Mouse (Mus musculus) stomach, embryonic 15.5 days (tissue): ENCODE results near the gene Alg3. TPM values are rescaled to one million over a fixed set of nuclear protein-coding genes. Genes with fewer than 3 reads are reported as not detected.

Experiments
- ATAC-seq: fragments of 200-750 bp; cut with Nextera tagmentation; 2 replicates; pipeline ENCODE4 v1.8.0; 2017; ENCODE audit warnings: low read depth, moderate number of reproducible peaks, moderate TSS enrichment; ENCODE audit not compliant: insufficient read depth, low FRiP score
- H3K27ac ChIP-seq: fragments of 300-500 bp; sonication (generic); 2 replicates; pipeline ENCODE4 v1.5.1; 2015; ENCODE audit warnings: mild to moderate bottlenecking, inconsistent platforms
- H3K27me3 ChIP-seq: fragments of 300-500 bp; sonication (generic); replicated peaks from 2 replicates; pipeline ENCODE4 v1.6.1; 2015; ENCODE audit warnings: inconsistent platforms
- H3K36me3 ChIP-seq: fragments of 300-500 bp; sonication (generic); 2 replicates; pipeline ENCODE4 v1.6.1; 2015; ENCODE audit warnings: inconsistent platforms
- H3K4me1 ChIP-seq: fragments of 300-500 bp; sonication (generic); 2 replicates; pipeline ENCODE4 v1.6.1; 2015; ENCODE audit warnings: inconsistent platforms
- H3K4me2 ChIP-seq: fragments of 300-500 bp; sonication (generic); 2 replicates; pipeline ENCODE4 v1.6.1; 2015; ENCODE audit warnings: mild to moderate bottlenecking, inconsistent platforms
- H3K4me3 ChIP-seq: fragments of 300-500 bp; sonication (generic); replicated peaks from 2 replicates; pipeline ENCODE4 v1.5.1; 2015; ENCODE audit warnings: inconsistent platforms
- H3K9ac ChIP-seq: fragments of 300-500 bp; sonication (generic); 2 replicates; pipeline ENCODE4 v1.6.1; 2015; ENCODE audit warnings: inconsistent platforms
- H3K9me3 ChIP-seq: fragments of 300-500 bp; sonication (generic); 2 replicates; pipeline ENCODE4 v1.6.1; 2016; ENCODE audit warnings: inconsistent platforms
- WGBS: fragments of 180-500 bp; shearing (Covaris S2); methylation state at CpG from one replicate; pipeline ENCODE4 v1.1.7; 2015; 5-methylcytosine and 5-hydroxymethylcytosine counted together
- polyA plus RNA-seq: library from polyadenylated mRNA; unstranded; fragments of >200 nt; fragmentation: Nextera tagmentation; extraction: Ambion mirVana; gene quantifications from 2 replicates; pipeline ENCODE4 v1.2.1, GENCODE M21; 2015

Alg3 gene
- polyA plus RNA-seq, 1 experiment from 2014 or later = 38.3 TPM

DNA sequence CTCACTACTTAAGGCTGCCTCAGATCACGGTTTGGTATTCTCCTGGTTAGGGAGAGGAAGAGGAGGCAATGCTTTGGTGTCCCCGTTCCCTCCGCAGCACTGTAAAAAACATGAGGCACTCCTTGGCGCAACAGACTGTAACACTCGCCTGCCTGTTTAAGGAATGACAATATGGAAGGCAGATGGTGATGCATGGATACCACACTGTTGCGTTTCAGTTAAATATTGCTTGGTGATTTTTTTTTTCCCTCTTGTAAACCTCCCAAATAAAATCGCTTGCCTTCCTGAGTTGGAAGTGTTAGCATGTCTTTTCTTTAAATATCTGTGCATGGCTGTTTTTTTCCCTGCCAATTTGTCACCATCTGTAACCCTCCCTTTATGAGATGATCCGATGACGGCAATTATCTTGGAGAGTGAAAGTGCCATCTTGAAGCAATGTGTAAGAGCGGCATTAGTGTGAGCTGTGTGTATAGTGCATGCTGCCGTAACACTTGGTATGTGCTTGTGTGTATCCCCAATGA lies 17.4 kb upstream of the Alg3 start:
- peaks cover 8% of the 10 kb centered on the region; the same call in 1 of the 2 replicates for H3K4me1 ChIP-seq
- no peaks in the 10 kb centered on the region for H3K36me3 ChIP-seq
- H3K4me2 ChIP-seq = no peak overlapping the region
- no peak overlapping the region for H3K4me3 ChIP-seq
- no peak overlapping the region for H3K9ac ChIP-seq
- no peaks in the 10 kb centered on the region for H3K9me3 ChIP-seq
- 54% methylated on average over 11 of the region's 11 CpGs for WGBS
- ATAC-seq = no peak
- H3K27ac ChIP-seq = no peak overlapping the region
- peaks cover 12% of the 10 kb centered on the region; the same call in 1 of the 2 replicates for H3K27me3 ChIP-seq

DNA sequence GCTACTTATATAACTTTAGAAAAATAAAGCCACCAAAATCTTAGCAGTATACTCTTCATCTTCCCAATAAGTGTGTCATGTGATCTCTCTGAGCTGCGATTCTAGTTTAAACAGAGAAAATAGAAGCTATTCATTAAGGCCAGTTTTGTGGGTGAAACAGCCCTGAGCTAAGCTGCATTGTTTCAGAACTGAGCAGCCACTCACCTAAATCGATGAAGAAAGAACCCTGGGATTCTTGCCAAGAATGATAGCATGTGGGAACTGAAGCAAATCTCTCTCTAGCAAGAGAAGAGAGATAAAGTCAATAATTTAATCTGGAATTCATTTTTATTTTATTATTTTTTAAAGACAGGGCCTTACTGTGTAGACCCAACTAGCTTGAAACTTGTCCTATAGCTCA lies 11.7 kb upstream of the Alg3 start:
- 52% methylated on average over 2 of the region's 2 CpGs for WGBS
- Histone ChIP-seq H3K4me3 (no peak overlapping the region), H3K4me2 (no peak overlapping the region), H3K9me3 (no peaks in the 10 kb centered on the region), H3K4me1 (peaks cover 24% of the 10 kb centered on the region), H3K36me3 (no peaks in the 10 kb centered on the region), H3K27ac (no peak overlapping the region), H3K27me3 (peaks cover 32% of the 10 kb centered on the region), H3K9ac (no peak overlapping the region)
- no peak for ATAC-seq

GRCm38 (mm10) chr16:20621991-20622685 lies 10.6 kb upstream of the Alg3 start:
- H3K27me3 ChIP-seq = peaks cover 32% of the 10 kb centered on the region
- WGBS = under 1% methylated on average over 37 of the region's 37 CpGs
- peak overlapping the region; percentile 97 for H3K4me2 ChIP-seq
- H3K4me3 ChIP-seq = peak overlapping the region; percentile 67
- H3K9ac ChIP-seq = 0 out of 2 replicates have a peak overlapping the region, but pooled peaks have one; percentile 20
- H3K9me3 ChIP-seq = no peaks in the 10 kb centered on the region
- no peaks in the 10 kb centered on the region for H3K36me3 ChIP-seq
- 0 out of 2 replicates have a peak overlapping the region, but pooled peaks have one; percentile 14 for H3K27ac ChIP-seq
- H3K4me1 ChIP-seq = peaks cover 24% of the 10 kb centered on the region
- ATAC-seq = peak; percentile 28; the same call in 1 of the 2 replicates

- Histone ChIP-seq H3K9ac (peak within 1 kb of the TSS; percentile 45; the same call in 1 of the 2 replicates), H3K27ac (peak within 1 kb of the TSS; percentile 14; the same call in 1 of the 2 replicates), H3K27me3 (peaks cover 32% of the 10 kb centered on the region), H3K9me3 (no peaks in the 10 kb centered on the region), H3K4me2 (peak within 1 kb of the TSS; percentile 97), H3K36me3 (no peaks in the 10 kb centered on the region), H3K4me1 (peaks cover 24% of the 10 kb centered on the region), H3K4me3 (peak within 1 kb of the TSS; percentile 67)
- ATAC-seq = peak; percentile 50; the same call in 1 of the 2 replicates
- 1% methylated on average over 71 of the region's 92 CpGs for WGBS
Observed at GRCm38 (mm10) chr16:20621191-20621990, 9.9 kb upstream of the Alg3 start, which contains the start of gene Camk2n2. Gene Camk2n2, minus strand, starts transcription at chr16:20621287.

DNA sequence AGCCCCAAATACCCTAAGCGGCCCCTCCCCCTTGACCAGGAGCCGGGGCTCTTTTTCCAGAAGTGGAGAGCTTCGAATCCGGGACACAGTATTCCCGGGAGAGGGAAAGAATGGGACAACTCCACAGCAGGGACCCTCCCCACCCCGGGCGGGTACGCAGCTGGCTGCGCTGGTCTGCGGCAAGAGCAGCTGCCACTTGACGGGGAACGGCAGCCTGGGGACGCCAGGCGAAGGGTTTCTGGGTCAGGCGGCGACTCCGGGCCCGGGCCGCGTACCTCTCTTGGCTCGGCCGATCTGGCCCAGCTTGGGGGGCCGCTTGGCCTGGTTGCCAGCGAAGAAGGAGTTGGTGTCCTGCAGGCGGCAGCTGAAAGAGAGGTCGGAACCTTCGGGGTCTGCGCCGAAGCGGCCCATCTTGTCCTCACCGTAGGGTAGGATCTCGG lies 9.2 kb upstream of the Alg3 start:
- Histone ChIP-seq H3K36me3 (no peaks in the 10 kb centered on the region), H3K27me3 (peaks cover 32% of the 10 kb centered on the region), H3K4me2 (peak overlapping the region; percentile 97), H3K9ac (peak overlapping the region; percentile 10; the same call in 1 of the 2 replicates), H3K27ac (no peak overlapping the region), H3K9me3 (no peaks in the 10 kb centered on the region), H3K4me3 (peak overlapping the region; percentile 67), H3K4me1 (peaks cover 24% of the 10 kb centered on the region)
- 0% methylated on average over 32 of the region's 32 CpGs for WGBS
- no peak for ATAC-seq

- H3K9ac ChIP-seq = no peak overlapping the region
Observed at GRCm38 (mm10) chr16:20620399-20620735, 8.8 kb upstream of the Alg3 start.

DNA sequence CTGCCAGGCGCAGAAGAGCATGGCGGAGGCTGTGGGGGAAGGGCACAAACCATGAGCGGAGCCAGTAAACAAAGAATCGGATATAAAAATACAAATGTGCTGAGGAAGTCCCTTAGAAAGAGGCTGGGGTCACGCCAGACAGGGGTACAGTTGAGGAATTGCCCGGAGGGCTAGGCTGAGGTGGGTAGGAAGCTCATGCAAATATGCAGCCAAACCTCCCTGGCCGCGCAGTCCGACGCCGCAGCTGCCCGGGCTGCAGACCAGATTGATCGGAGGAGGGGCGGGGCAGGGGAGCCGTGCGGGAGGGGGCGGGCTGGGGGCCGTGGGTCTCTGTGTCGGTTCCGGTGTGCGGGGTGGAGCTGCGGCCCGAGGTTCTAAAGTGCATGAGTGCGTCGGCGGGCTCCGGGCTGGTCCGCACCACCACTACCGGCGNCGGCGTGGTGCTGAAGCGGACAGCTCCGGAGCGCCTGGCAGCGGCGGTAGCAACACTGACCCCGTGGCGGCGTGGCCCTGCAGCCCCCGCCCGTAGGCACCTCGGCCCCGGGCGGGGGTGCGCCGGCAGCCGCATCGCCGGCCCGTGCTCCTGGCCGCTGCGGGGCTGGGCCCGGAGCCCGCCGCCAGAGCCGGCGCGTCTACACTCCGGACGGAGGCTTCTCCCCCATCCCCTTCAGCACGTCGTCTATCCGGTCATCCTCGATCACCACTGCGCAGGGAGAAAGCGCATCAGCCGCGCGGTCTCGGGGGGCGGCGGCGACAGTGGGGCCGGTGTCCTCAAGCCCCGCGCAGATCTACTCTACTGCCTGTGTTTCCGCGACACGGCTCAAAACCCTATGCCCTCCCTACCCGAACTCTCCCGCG lies 8.2 kb upstream of the Alg3 start:
- Histone ChIP-seq H3K36me3 (no peaks in the 10 kb centered on the region), H3K27ac (no peak overlapping the region), H3K4me3 (peak overlapping the region; percentile 67), H3K4me2 (peak overlapping the region; percentile 97), H3K9me3 (no peaks in the 10 kb centered on the region), H3K4me1 (peaks cover 24% of the 10 kb centered on the region), H3K27me3 (peaks cover 32% of the 10 kb centered on the region), H3K9ac (no peak overlapping the region)
- WGBS = 3% methylated on average over 81 of the region's 83 CpGs
- peak; percentile 56; the same call in 1 of the 2 replicates for ATAC-seq

More at GRCm38 (mm10) chr16:20620399-20620735, 8.8 kb upstream of the Alg3 start:
- H3K4me3 ChIP-seq = peak overlapping the region; percentile 67
- ATAC-seq = no peak
- H3K9me3 ChIP-seq = no peaks in the 10 kb centered on the region
- no peaks in the 10 kb centered on the region for H3K36me3 ChIP-seq
- peaks cover 32% of the 10 kb centered on the region for H3K27me3 ChIP-seq
- H3K27ac ChIP-seq = no peak overlapping the region
- peak overlapping the region; percentile 97 for H3K4me2 ChIP-seq
- WGBS = 3% methylated on average over 9 of the region's 9 CpGs
- H3K4me1 ChIP-seq = peaks cover 24% of the 10 kb centered on the region

- peak overlapping the region; percentile 74 for H3K9ac ChIP-seq
- peaks cover 16% of the 10 kb centered on the region for H3K36me3 ChIP-seq
- WGBS = under 1% methylated on average over 28 of the region's 28 CpGs
- peak; percentile 53; the same call in 1 of the 2 replicates for ATAC-seq
- H3K27me3 ChIP-seq = no peaks in the 10 kb centered on the region
- H3K4me2 ChIP-seq = peak overlapping the region; percentile 83
- no peaks in the 10 kb centered on the region for H3K9me3 ChIP-seq
- peak overlapping the region; percentile 81 for H3K27ac ChIP-seq
- H3K4me3 ChIP-seq = peak overlapping the region; percentile 92
- H3K4me1 ChIP-seq = 0 out of 2 replicates have a peak, but pooled peaks cover 11% of the 10 kb centered on the region
Observed at GRCm38 (mm10) chr16:20610501-20611356, 806 bp downstream of the Alg3 start.

- H3K4me1 ChIP-seq = no peaks in the 10 kb centered on the region
- no peaks in the 10 kb centered on the region for H3K27me3 ChIP-seq
- H3K4me3 ChIP-seq = no peak overlapping the region
- no peak overlapping the region for H3K4me2 ChIP-seq
- no peak overlapping the region for H3K9ac ChIP-seq
- H3K9me3 ChIP-seq = no peaks in the 10 kb centered on the region
- peaks cover 25% of the 10 kb centered on the region for H3K36me3 ChIP-seq
- WGBS = 71% methylated on average over 9 of the region's 9 CpGs
- ATAC-seq = no peak
- no peak overlapping the region for H3K27ac ChIP-seq
Observed at GRCm38 (mm10) chr16:20604705-20605104, 6.8 kb downstream of the Alg3 start.

GRCm38 (mm10) chr16:20600511-20600910 lies 11.0 kb downstream of the Alg3 start:
- H3K4me3 ChIP-seq = no peak overlapping the region
- H3K4me1 ChIP-seq = no peaks in the 10 kb centered on the region
- 75% methylated on average over 5 of the region's 5 CpGs for WGBS

More at GRCm38 (mm10) chr16:20600511-20600910, 11.0 kb downstream of the Alg3 start:
- Histone ChIP-seq H3K27me3 (no peaks in the 10 kb centered on the region), H3K36me3 (peaks cover 9% of the 10 kb centered on the region; the same call in 1 of the 2 replicates), H3K27ac (no peak overlapping the region), H3K4me2 (no peak overlapping the region), H3K9ac (no peak overlapping the region), H3K9me3 (no peaks in the 10 kb centered on the region)
- ATAC-seq = no peak
